Mouse (Mus musculus) liver, embryonic 16.5 days (tissue): ENCODE results near the gene Rasgrp2. TPM values are rescaled to one million over a fixed set of nuclear protein-coding genes. Genes with fewer than 3 reads are reported as not detected.

Experiments
- ATAC-seq: fragments of 200-750 bp; cut with Nextera tagmentation; 2 replicates; pipeline ENCODE4 v1.8.0; 2017; ENCODE audit warnings: low read depth, mild to moderate bottlenecking, moderate number of reproducible peaks, moderate library complexity
- H3K27ac ChIP-seq: fragments of 300-500 bp; sonication (generic); 2 replicates; pipeline ENCODE4 v1.5.1; 2014; ENCODE audit warnings: mild to moderate bottlenecking, low read length
- H3K27me3 ChIP-seq: fragments of 300-500 bp; sonication (generic); 2 replicates; pipeline ENCODE4 v1.6.1; 2014; ENCODE audit warnings: low read depth, low read length, mixed read lengths; ENCODE audit not compliant: control insufficient read depth, insufficient read depth
- H3K36me3 ChIP-seq: fragments of 300-500 bp; sonication (generic); 2 replicates; pipeline ENCODE4 v1.6.1; 2014; ENCODE audit warnings: mild to moderate bottlenecking; ENCODE audit not compliant: control insufficient read depth, insufficient read depth
- H3K4me1 ChIP-seq: fragments of 300-500 bp; sonication (generic); 2 replicates; pipeline ENCODE4 v1.6.1; 2014; ENCODE audit warnings: low read depth, low read length, mixed read lengths; ENCODE audit not compliant: control insufficient read depth
- H3K4me2 ChIP-seq: fragments of 300-500 bp; sonication (generic); 2 replicates; pipeline ENCODE4 v1.6.1; 2014; ENCODE audit warnings: low read depth, low read length, mixed read lengths
- H3K4me3 ChIP-seq: fragments of 300-500 bp; sonication (generic); 2 replicates; pipeline ENCODE4 v1.5.1; 2014; ENCODE audit warnings: low read depth, mild to moderate bottlenecking, low read length
- H3K9ac ChIP-seq: fragments of 300-500 bp; sonication (generic); 2 replicates; pipeline ENCODE4 v1.6.1; 2014; ENCODE audit warnings: low read depth, low read length
- H3K9me3 ChIP-seq: fragments of 300-500 bp; sonication (generic); replicated peaks from 2 replicates; pipeline ENCODE4 v1.6.1; 2016; ENCODE audit warnings: low read length; ENCODE audit not compliant: control insufficient read depth
- WGBS: fragments of 180-500 bp; shearing (Covaris S2); extraction: QIAGEN DNeasy Blood & Tissue Kit; methylation state at CpG from one replicate; pipeline ENCODE4 v1.1.7; 2014; ENCODE audit not compliant: insufficient replicate concordance; 5-methylcytosine and 5-hydroxymethylcytosine counted together
- polyA plus RNA-seq: library from polyadenylated mRNA; unstranded; fragments of >200 nt; fragmentation: Nextera tagmentation; extraction: Ambion mirVana; gene quantifications from 2 replicates; pipeline ENCODE4 v1.2.1, GENCODE M21; 2015

Gene Rasgrp2
- polyA plus RNA-seq, 1 experiment from 2014 or later: 81.7 TPM

DNA sequence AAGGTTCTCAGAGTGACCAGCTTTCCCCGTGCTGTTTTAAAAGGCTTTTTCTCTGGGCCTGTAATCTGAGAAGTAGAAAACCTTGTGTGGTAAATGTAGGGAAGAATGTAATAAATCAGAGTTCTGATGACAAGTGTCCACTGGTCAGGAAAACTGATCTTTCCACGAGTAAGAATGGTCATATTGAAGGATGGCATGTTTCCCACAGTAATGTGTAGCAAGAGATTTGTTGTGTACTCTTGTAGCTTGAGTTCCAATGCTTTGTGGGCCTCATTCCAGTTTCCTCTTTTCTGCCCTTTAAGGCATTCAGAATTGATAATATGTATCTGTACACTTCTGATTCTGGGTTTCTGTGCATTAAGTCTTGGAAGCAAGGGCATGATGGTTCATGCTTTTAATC, 34.3 kb upstream of the Rasgrp2 start:
- Histone ChIP-seq H3K4me1 (peaks cover 24% of the 10 kb centered on the region), H3K27ac (peak overlapping the region; percentile 97; the same call in 1 of the 2 replicates), H3K27me3 (no peaks in the 10 kb centered on the region), H3K9ac (peak overlapping the region; percentile 99), H3K9me3 (no peaks in the 10 kb centered on the region), H3K4me2 (peak overlapping the region; percentile 71), H3K36me3 (peaks cover 42% of the 10 kb centered on the region), H3K4me3 (peak overlapping the region; percentile 100)
- no peak for ATAC-seq
- WGBS: 0% methylated on average over 2 of the region's 2 CpGs

DNA sequence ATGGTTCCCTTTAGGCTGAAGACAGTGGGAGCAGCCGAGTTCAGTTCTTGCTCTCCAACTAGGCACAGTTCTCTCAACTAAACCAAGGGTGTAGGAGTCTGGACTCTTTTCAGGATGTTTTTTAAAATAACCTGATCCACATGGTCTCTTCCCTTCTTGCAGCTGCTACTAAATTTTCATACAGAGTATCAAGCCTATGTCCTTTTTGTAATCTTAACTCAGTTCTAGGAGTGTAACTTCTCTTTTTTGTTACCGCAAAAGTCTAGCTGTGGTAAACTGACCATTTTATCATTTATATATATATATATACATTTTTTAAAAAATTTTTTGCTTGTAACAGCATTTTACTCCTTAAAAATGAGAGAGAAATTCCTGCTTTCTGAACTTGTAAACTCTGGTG, 29.0 kb upstream of the Rasgrp2 start:
- Histone ChIP-seq H3K9ac (no peak overlapping the region), H3K27me3 (no peaks in the 10 kb centered on the region), H3K9me3 (no peaks in the 10 kb centered on the region), H3K27ac (no peak overlapping the region), H3K36me3 (peaks cover 93% of the 10 kb centered on the region), H3K4me2 (no peak overlapping the region), H3K4me1 (peaks cover 12% of the 10 kb centered on the region), H3K4me3 (no peak overlapping the region)
- no peak for ATAC-seq
- 89% methylated on average over 2 of the region's 2 CpGs for WGBS

DNA sequence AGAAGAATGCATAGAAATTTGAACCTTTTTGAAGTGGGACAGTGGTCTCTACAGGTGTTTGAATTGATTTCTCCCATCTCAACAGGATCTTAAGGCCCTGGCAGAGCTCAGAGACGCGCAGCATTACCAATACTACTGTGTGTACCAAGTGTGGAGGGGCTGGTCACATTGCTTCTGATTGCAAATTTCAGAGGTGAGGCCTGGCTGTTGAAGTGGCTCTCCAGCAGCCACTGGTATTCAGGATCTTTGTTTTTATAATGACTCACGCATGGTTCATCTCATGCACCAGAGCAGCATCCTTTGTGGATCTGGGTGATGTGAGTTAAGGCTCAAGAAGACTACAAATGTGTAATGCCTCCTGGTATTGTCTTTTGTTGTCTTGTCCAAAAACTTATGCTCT, 26.7 kb upstream of the Rasgrp2 start:
- no peaks in the 10 kb centered on the region for H3K27me3 ChIP-seq
- H3K36me3 ChIP-seq: peaks cover 95% of the 10 kb centered on the region
- H3K4me2 ChIP-seq: no peak overlapping the region
- WGBS: 85% methylated on average over 3 of the region's 3 CpGs
- no peak for ATAC-seq
- H3K9ac ChIP-seq: no peak overlapping the region
- H3K4me3 ChIP-seq: no peak overlapping the region
- H3K27ac ChIP-seq: no peak overlapping the region
- peaks cover under 1% of the 10 kb centered on the region for H3K4me1 ChIP-seq
- H3K9me3 ChIP-seq: no peaks in the 10 kb centered on the region

DNA sequence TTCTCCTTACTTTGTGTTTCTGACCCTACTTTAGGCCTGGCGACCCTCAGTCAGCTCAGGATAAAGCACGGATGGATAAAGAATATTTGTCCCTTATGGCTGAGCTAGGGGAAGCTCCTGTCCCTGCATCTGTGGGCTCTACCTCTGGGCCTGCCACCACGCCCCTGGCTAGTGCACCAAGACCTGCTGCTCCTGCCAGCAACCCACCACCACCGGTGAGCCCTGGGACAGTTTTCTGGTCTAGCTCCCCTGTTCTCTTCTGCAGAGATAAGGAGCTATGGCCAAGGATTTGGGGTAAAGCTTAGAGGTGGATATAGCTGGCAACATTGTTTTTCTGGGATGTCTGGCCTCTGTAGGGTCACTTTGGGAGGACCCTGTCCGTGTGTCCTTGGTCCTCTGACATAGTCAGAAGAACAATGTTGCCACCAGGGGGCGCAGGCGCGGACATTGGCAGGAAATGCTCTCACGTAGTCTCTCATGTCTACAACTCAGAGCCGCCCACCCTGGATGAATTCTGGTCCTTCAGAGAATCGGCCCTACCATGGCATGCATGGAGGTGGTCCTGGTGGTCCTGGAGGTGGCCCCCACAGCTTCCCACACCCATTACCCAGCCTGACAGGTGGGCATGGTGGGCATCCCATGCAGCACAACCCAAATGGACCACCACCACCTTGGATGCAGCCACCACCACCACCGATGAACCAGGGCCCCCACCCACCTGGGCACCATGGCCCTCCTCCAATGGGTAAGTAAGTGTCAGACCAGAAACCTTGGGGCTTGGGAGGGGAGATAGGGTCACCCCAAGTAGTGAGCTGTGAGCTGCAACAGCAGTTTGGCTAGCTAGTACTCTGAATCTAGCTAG, 25.4 kb upstream of the Rasgrp2 start:
- Histone ChIP-seq H3K36me3 (peaks cover 96% of the 10 kb centered on the region), H3K9ac (no peak overlapping the region), H3K4me1 (no peaks in the 10 kb centered on the region; the same call in 1 of the 2 replicates), H3K27ac (no peak overlapping the region), H3K27me3 (no peaks in the 10 kb centered on the region), H3K9me3 (no peaks in the 10 kb centered on the region), H3K4me3 (no peak overlapping the region), H3K4me2 (no peak overlapping the region)
- no peak for ATAC-seq
- WGBS: 55% methylated on average over 12 of the region's 12 CpGs

DNA sequence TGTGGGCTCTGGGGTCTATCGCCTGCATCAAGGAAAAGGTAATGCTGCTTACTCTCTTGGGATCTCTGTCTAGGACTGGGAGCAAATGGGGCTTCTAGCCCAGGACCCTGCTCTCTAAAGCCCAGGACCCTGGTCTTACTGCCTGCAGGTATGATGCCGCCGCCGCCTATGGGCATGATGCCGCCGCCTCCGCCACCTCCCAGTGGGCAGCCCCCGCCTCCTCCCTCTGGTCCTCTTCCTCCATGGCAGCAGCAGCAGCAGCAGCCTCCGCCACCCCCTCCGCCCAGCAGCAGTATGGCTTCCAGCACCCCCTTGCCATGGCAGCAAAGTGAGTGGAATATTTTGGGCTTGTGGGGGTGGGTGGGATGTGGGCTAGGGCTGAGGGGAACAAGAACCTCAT, 24.6 kb upstream of the Rasgrp2 start:
- no peaks in the 10 kb centered on the region for H3K9me3 ChIP-seq
- H3K36me3 ChIP-seq: peaks cover 89% of the 10 kb centered on the region
- WGBS: 96% methylated on average over 10 of the region's 10 CpGs
- H3K9ac ChIP-seq: no peak overlapping the region
- H3K4me3 ChIP-seq: no peak overlapping the region
- ATAC-seq: no peak
- H3K27ac ChIP-seq: no peak overlapping the region
- no peaks in the 10 kb centered on the region for H3K27me3 ChIP-seq
- no peaks in the 10 kb centered on the region; the same call in 1 of the 2 replicates for H3K4me1 ChIP-seq
- H3K4me2 ChIP-seq: no peak overlapping the region

DNA sequence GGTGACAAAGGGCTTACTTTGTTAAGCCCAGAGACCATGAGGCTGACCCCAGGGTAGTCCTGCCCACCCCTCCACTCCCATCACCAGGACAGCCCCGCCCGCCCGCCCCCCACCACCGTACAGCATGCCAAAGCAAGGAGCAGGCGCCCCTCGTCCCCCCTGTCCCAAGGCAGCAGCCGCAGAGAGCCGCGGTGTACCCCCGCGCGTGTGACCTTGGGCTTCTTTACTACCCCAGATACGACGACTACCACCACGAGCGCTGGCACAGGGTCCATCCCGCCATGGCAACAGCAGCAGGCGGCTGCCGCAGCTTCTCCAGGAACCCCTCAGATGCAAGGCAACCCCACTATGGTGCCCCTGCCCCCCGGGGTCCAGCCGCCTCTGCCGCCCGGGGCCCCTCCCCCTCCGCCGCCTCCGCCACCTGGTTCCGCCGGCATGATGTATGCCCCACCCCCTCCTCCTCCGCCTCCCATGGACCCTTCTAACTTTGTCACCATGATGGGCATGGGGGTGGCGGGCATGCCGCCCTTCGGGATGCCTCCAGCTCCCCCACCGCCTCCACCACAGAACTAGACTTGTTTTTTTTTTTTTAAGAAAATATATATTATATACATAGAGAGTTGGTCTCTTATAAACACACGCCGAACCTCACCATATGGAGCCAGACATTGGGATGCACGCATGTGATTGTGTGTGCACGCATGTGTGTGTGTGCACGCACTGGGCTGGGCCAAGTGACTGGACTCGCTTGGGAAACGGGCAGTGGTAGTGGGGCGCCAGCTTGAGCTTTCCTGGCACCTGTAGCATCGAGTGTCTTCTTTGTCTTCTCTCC, 23.5 kb upstream of the Rasgrp2 start:
- Histone ChIP-seq H3K27me3 (no peaks in the 10 kb centered on the region), H3K9ac (no peak overlapping the region), H3K4me1 (no peaks in the 10 kb centered on the region; the same call in 1 of the 2 replicates), H3K27ac (no peak overlapping the region), H3K4me3 (no peak overlapping the region), H3K36me3 (peaks cover 80% of the 10 kb centered on the region), H3K4me2 (no peak overlapping the region), H3K9me3 (no peaks in the 10 kb centered on the region)
- peak; percentile 23; the same call in 1 of the 2 replicates for ATAC-seq
- WGBS: 91% methylated on average over 40 of the region's 42 CpGs

DNA sequence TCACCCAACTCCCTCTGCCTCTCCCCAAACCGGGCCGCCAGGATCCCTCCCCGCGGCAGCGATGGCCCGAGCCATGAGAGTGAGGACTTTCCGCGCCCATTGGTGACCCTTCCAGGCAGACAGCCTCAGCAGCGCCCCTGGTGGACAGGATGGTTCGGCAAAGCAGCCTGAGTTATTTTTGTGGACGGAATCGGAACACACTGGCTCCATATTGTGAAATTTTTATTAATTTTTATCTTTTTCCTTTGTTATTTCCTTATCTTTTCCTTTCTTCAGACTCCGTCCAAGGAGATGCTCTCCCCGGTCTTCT, 22.9 kb upstream of the Rasgrp2 start:
- Histone ChIP-seq H3K4me2 (no peak overlapping the region), H3K9me3 (no peaks in the 10 kb centered on the region), H3K36me3 (peaks cover 75% of the 10 kb centered on the region), H3K4me1 (no peaks in the 10 kb centered on the region; the same call in 1 of the 2 replicates), H3K27me3 (no peaks in the 10 kb centered on the region), H3K27ac (no peak overlapping the region), H3K4me3 (no peak overlapping the region), H3K9ac (no peak overlapping the region)
- ATAC-seq: no peak
- WGBS: 80% methylated on average over 14 of the region's 14 CpGs

DNA sequence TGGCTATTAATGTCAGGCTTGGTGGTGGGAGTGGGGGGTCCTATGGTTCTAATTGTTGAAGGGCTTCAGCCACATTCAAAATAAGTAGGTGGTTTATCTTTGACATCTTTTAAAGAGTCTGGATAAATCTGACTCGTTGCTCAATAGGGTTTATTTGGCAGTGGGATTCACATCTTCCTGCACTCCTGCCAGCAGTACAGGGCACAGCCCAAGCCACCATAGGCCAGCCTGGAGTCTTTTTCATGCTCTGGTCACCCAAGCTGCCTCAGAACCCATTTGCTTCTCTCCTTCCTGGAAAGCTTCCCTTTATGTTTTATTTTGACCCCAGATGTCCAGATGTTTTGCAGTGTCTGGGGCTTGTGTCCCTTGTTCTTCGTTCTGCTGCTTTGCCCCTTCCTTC, 22.5 kb upstream of the Rasgrp2 start:
- WGBS: 67% methylated on average over 2 of the region's 2 CpGs
- Histone ChIP-seq H3K4me3 (no peak overlapping the region), H3K4me2 (no peak overlapping the region), H3K9ac (no peak overlapping the region), H3K27ac (no peak overlapping the region), H3K9me3 (no peaks in the 10 kb centered on the region), H3K36me3 (peaks cover 70% of the 10 kb centered on the region), H3K27me3 (no peaks in the 10 kb centered on the region), H3K4me1 (no peaks in the 10 kb centered on the region; the same call in 1 of the 2 replicates)
- no peak for ATAC-seq
